Mouse (Mus musculus): ENCODE results near the gene Dock7.
A peak's percentile ranks its signal among the peaks of the same experiment; 100 is the strongest.
"Not testable (repeated sequence)": the region's sequence is repeated elsewhere in the genome, so short reads cannot be mapped to it uniquely, and the experiment has no call there.

The Dock7 gene

DNA sequence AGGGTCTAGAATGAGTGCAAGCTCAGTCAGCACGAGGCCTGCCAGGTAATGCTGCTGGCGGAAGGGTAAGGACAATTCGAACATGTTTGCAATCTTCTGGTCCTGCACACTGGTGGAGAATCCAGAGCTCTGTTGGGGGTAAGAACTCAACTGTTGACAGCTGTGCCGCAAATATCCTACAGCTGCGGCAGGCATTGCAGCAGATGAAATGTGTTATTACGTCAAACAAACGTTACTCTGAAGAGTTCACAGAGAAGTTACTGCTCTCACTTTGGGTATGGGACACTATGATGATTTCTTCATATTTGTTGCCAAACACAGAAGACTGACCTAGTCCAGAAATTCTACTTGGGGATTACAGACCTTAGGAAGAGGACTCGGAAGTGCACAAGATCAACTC, 136.0 kb downstream of the Dock7 start:
- no peak for DNase-seq

DNA sequence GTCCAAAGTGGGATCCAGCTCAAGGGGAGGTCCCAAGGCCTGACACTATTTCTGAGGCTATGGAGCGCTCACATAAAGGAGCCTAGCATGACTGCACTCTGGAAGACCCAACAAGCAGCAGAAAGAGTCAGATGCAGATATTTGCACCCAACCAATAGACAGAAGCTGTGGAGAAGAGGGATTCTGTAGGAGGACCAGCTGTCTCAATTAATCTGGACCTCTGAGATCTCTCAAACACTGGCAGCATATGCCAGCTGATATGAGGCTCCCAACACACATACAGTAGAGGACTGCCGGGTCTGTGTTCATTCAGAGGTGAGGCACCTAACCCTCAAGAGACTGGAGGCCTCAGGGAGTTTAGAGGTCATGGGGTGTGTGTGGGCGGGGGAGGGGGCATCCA, 140.7 kb downstream of the Dock7 start:
- DNase-seq: not testable (repeated sequence)

DNA sequence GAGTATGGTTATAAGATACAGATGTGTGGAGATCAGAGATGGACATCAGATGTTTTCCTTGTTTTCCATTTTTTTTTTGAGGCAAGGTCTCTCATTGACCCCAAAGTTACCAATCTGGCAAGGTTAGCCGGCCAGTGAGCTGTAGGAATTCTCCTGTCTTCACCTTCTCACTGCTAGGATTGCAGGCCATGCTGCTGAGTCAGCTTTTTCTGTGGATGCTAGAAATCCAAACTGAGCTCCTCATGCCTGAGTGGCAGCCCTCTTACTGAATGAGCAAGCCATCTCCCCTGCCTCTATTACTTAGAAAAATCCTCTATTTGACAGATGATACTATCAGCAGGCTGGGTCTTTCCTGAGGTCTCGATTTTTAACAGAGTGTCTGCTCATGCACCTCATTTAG, 142.0 kb downstream of the Dock7 start:
- no peak for DNase-seq

DNA sequence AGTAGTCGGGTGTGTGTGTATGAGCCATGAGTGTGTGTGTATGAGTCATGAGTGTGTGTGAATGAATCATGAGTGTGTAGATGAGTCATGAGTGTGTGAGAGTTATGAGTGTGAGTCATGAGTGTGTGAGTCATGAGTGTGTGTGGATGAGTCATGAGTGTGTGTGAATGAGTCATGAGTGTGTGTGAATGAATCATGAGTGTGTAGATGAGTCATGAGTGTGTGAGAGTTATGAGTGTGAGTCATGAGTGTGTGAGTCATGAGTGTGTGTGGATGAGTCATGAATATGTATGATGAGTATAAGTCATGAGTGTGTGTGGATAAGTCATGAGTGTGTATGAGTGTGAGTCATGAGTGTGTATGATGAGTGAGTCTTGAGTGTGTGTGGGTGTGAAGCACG, 142.4 kb downstream of the Dock7 start:
- DNase-seq: not testable (repeated sequence)

DNA sequence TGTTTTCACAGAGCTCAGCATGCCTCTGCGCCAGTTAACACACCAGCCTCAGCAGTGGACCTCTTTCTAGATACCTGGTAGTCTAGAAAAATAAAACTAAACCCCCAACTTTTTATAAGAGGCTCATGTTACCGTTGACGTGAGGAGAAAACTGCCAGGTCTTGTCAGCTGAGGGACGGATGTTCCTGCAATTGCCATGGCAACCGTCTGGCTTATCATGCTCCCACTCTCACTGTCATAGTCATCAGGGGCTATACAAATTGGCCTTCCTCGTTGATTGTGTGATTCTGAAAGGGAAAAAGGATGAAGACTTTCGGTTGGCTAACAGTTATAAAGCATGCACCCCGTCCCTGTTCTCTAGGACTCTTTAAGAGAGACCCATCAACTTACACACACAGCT, 145.0 kb downstream of the Dock7 start:
- no peak for DNase-seq

DNA sequence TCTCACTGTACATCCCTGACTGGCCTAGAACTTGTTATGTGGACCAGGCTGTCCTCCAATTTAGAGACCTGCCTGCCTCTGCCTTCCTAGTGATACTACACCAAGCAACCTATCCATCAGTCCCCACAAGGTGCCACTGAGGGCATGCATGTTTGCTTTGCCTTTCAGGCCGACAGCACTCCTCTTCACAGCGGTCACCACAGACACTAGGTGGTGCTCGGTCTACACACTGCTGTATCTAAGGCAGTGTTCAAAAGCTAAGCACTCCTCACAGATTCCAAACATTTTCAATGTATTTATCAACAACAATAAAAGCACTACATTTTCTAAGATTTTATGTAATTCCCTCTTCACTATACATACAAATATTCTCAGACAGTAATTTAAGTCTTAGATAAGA, 150.8 kb downstream of the Dock7 start:
- DNase-seq: no peak

DNA sequence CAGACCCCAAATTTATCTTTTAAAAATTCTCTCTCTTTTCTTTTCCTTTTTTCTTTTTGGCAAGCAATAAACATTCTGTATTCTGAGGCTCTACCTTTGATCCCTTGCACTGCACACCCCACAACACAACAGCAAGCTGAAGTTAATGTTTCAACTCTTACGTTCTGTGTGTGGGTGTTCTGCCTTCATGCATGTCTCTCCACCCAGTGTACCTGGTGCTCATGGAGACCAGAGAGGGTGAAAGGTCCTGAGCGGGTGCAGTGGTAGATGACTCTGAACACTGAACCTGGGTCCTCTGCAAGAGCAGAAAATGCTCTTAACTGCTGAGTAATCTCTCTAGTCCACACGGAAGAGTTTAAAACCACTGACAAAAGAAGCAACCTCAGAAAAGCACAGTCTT, 160.5 kb downstream of the Dock7 start:
- peak; percentile 64 to 81 for DNase-seq

DNA sequence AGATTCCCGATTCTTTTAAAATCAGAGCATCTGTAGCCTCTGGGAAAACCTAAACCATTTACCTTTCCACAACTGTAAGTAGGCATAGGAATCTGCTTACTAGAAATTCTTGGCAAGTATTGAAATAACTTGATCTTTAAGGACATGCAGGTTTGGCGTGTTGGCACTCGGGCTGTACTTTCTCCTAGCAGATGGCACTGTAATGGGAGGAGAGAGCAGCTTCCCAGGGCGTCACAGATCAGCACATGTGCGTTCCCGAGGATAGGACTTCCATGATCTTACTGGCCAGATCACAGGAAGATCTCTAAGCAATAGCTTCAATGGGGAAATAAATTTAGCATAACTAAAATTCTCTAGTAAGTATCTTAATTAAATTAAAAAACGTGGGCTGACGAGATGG, 164.7 kb downstream of the Dock7 start:
- no peak for DNase-seq

DNA sequence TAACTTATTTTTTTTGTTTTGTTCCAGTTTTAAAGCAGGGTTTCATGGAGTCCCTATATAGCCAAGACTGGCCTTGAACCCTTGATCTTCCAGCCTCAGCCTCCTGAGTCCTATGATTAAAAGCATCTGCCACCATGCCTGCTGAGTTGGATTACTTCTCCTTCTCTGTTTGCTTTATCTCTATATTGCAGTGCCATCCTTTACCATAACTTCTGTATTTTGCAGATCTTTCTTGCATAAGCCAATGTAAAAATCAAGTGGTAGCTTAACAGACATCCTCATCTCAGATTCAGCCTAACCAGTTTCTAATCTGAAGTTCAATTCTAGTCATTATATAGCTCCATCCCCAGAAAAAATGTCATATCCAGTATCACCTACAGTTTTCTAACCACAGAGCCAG, 170.2 kb downstream of the Dock7 start:
- no peak for DNase-seq

DNA sequence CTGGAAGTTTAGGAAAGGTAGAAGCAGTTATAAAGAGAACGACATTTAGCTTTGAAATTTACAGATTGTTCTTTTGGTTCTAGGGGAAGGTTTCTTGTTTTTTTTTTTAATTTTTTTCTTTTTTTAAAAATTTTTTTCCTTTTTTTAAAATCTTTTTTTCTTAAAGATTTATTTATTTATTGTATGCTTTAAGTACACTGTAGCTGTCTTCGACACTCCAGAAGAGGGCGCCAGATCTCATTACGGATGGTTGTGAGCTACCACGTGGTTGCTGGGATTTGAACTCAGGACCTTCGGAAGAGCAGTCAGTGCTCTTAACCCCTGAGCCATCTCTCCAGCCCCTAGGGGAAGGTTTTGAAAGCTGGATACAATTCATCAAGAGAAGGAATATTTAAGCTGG, 182.5 kb downstream of the Dock7 start:
- DNase-seq: not testable (repeated sequence)

DNA sequence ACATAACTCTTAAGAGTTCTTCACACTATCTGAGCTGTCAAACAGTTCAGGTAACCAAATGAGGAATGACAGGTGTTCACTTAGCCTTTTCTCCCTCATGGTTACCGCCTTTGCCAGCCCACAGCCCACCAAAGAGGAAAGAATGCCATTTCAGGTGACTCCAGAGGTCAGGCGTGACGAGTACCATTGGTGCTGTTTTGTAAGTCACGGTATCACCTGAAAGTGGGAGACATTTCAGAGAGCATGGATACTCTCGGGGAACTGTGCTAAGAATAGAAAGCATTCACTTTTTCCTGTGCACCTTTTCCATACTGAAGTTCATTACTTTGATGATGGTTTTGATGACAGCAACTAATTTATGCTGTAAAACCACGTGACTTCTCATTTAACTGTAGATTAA, 184.7 kb downstream of the Dock7 start:
- no peak for DNase-seq

DNA sequence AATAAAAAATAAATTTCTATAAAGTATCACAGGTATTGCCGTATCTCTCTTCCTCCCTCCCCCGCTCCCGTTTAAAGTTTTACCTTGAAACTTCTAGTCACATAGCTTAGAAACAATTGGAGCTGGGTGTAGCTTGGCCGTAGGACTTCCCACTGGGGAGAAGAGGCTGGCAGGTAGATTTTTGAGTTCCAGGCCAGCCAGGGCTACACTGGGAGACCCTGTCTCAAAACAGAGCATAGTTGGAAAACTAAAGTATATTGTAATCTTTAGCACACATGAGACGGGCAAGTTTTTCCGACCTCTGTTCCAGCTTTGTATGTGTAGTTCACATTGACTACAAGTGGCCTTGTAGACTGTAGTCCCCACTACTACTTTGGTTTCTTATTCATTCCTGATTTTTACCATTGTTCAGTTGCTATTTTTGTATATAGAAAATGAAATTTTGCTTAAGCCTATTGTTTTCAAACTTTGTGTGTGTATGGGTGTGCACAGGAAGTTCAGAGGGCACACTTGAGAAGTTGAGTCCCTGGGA, 195.4 kb downstream of the Dock7 start:
- peak in 1 of 2 experiments; percentile 6 for DNase-seq

DNA sequence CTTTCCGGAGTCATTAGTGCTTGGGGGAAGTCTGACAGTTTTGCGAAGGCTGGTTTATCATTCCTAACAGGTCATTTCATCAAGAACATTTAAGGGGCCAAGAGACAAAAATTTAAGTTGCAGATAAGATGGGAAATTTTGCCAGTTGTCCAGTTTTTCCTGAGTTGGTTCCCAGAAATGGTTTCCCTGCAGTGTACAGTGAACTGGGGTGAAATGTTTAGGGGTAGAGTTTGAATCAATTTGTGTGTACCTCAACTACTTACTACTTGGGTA, 195.9 kb downstream of the Dock7 start:
- DNase-seq: no peak

DNA sequence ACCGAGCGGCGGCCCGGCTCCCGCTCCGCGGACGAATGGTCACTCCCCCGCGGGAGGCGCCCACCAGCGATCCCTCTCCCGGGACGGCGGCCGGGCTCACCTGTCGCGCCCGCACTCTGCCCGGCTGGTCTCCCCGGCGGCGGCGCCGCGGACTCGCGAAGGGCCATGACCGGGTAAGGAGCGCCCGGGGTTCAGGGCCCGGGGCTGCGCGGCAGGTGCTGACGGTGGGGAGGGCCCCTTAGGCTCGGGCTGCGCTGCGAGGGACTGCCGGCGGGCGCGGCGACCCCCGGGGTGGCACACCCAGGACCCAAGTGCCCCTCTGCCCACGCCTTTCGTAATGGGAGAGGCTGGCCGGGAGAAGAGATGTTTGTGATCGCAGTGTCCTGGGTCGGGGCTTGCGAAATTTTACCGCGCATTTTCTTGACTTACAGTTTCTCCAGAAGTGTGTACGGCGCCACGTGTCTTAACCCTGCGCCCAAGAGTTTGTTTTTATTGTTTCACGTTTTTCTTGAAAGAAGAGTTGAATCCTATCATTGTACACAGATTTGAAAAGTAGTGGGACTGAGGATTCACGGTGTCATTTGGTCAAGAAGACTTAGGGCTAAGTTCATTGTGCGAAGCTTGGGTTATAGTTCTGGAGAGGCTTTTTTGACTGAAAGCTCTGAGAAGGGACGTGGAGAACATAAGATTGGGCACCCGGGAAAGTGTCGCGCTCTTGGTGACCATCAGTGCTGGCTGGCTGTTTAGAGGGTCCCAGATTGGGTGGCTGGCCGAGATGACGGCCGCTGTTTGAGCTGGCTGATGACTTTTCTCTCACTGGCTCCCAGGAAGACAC, 196.4 kb downstream of the Dock7 start:
- DNase-seq: peak in 1 of 2 experiments; percentile 4

DNA sequence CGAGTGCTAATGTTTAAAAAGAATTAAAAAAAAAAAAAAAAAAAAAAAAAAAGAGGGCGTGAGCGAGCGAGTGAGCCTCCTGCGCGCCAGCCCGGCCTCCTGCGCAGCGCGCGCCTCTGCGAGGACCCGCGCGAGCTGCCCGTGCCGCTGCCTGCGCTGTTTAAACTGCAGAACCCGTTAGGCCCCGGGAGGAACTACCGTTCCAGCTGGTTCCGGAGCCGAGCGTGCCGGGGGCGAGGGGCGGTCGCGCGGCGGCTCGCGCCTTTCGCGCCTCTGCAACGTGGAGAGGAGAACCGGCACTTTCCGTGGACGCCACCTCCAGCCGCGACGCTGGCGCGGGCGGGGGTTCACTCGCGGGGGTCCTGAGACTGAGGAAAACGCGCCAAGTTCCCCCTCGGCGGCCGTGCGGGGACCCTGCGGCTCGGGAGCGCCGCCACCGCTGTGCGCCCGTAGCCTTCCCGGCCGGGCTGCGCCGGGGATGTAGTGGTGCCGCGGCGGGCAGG, 197.1 kb downstream of the Dock7 start, which contains the start of gene Usp1:
TSS of gene Usp1 (plus strand) at position 243 of the 503 bp plus-strand sequence.
- DNase-seq: no peak

DNA sequence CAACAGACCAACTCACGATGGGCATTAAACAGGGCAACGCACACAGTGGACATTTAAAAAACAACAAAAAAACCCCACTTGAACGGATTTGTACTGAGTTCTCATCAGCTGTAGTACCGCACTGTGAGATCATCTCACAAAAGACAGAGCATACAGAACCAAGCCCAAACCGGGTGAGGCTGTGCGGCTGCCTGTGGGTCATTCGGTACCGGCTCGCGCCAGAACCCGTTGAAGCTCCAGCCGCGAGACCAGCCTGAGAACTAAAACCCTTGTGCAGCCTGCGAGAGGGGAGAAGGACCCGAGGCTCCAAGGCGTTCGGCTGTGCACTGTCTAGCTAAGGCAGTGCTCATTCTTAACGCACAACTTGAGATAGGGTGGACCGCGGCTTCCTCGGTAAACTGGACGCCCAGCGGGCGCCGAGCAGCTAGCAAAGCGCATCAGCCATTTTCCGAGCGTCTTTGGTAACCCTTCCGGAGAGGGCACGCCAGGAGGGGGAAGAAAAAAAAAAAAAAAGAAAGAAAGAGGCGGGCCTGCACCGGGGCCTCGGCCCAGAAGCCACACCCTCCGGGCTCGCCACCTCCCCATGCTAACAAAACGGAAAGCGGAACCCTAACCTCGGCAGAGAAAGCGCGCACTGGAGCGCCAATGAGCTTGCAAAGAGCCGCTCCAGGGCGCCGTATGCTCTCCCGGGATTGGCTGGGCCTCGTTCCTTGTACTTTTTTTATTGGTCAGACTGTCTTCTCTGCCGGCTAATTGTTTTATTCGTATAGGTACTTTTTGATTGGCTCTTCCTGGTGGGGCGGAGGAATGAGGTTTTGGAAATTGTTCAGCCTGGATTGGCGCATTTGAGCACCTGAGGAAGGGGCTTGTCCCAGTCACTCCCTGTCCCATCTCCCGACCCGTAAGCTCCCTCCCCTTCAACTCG, 197.8 kb downstream of the Dock7 start:
- DNase-seq: peak; percentile 98 to 100

DNA sequence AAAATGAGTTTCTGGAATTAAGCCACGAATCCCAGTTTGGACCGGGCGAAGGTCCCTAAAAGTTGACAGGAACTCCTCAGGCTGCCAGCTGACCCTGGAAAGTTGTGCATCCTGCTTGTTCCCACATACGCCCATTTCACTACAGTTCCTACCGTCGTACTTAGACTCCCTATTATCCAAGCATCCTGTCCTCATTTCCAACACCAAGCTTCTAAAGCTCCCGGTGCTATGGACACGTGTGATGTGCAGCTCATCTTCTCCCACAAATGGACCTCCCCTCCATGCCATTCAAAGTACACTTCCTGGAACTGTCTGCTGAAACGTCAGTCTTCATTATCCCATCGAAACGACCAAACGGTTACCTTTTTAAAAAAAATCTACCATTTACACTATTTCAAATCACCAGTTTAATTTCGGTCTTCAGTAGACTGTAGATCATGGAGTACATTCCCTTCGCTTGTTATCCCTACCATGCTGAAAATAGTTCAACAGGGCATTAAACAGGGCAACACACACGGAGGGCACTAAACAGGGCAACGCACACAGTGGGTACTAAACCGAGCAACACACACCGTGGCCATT, 198.6 kb downstream of the Dock7 start:
- peak; percentile 11 to 19 for DNase-seq

DNA sequence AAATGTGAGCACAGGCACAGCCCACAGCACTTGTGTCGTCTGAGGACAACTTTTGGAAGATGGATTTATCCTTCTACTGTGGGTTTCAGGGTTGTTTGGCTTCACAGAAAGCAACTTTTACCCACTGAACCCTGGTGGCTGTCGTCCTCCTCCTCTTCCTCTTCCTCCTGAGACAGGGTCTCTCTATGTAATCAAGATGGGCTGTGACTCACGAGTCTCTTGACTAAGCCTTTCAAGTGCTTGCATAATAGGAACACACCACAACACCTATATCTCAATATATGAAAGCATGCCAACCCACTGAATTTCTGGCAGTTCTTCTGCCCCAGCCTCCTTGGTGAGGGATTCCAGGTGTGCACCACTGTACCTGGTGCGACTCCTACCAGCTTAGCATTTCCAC, 199.8 kb downstream of the Dock7 start:
- DNase-seq: no peak

DNA sequence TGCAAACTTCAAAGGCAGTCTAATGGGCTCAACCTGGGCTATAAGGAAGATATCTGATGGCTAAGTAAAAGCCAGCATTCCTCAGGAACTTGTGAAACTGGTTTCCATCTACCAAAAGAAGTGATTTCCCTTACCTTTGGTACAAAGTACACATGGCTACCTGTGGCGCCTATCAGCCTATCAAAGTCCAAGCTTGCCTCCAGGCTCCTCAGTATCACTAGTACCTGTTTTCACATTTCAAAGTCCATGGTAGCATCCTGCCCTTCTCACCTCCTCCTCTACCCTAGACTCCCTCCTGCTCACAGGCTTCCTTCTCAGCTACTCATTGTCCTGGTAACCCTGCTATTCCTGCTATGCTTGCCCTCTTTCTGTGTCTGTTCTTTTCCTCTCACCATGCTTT, 202.5 kb downstream of the Dock7 start:
- DNase-seq: no peak

DNA sequence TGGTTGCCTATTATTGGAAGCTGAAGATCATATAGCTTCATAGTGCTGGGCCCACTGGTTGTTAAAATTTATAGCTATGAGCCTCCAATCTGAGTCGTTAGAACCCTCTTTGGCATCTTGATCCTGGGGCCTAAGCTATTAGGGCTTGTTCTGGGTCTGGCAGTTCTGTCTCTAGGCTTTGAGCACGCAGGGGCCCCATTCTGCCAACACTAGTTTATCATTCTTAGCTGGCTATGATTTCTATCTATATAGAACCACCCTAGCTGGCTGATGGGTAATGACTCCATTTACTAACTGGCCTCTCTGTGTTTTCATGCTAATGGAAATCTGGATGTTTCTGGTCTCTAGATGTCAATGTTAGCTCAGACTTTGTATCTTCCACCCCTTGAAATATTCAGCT, 203.0 kb downstream of the Dock7 start:
- no peak for DNase-seq

DNA sequence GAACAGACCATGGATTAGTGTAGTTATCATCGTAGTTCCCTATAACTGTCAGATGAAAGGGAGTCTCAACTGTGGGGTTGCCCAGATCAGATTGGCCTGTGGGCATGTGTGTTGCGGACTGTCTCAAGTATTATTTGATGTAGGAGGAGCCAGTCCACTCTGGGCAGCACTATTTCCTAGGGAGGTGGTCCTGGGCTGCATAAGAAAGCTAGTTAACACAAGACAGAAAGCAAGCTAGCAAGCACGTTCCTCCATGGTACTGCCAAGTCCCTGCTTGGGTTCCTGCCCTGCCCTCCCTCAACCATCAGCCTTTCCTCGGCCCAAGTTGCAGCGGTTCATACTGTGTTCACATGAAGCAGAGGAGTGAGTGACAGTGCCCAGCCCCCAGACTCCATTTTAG, 210.5 kb downstream of the Dock7 start:
- DNase-seq: no peak

DNA sequence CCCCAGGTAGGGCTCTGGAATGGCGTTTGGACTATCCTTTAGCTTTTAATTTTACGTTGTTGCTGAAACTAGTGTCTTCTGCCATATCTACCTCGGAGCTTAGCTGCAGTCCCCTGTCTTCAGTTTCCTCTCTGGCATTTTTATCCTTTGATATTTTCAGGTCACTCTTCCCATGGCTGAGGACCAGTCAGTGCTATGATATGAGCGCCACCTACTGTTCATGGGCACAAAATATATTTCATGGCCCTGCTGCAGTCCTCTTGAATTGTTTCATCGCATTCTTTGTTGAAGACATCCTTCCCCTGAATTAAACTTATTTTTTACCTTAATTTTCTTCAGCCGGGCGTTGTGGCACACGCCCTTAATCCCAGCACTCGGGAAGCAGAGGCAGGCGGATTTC, 233.6 kb downstream of the Dock7 start:
- DNase-seq: peak; percentile 32 to 46
